Mouse (Mus musculus): ENCODE results near the gene Smim9. TPM values are rescaled to one million over a fixed set of nuclear protein-coding genes. Genes with fewer than 3 reads are reported as not detected.
"Not testable (repeated sequence)": the region's sequence is repeated elsewhere in the genome, so short reads cannot be mapped to it uniquely, and the experiment has no call there.

The Smim9 gene
- not detected in 2 replicates for polyA plus RNA-seq (2011; ENCODE audit: insufficient read length, low read depth, missing spikeins)

DNA sequence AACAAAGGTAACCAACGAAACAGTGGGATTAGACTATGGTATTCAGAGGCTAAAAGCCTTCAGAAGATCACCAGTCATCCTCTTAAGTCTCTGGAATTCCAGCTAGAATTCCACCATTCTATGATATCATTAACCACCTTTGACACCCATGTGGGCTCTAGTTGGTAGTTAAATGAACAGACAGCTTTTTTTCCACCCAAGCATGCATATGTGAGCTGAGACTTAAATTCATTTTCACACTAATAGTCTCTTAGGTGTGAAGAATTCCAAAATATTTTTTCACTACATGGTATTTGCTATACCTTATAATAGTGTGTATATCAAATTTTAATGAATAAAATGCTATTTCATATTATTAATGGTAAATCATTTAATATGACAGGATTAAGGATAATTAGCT lies at the start of gene Smim9:
TSS of gene Smim9 (minus strand) at position 101 of the 400 bp plus-strand sequence.
- H3K27ac ChIP-seq (ENCODE audit: insufficient read depth, low read length) = no peak within 1 kb of the TSS
- TF ChIP-seq CTCF (IDR thresholded peaks at IDR 0.05; ENCODE audit: borderline replicate concordance, insufficient read depth, low read length) (no peak), POLR2A (IDR thresholded peaks at IDR 0.05; ENCODE audit: low read depth, low read length) (no peak)
- H3K4me1 ChIP-seq (ENCODE audit: control insufficient read depth, insufficient read depth, low read length) = no peaks in the 10 kb centered on the region
- no peak within 1 kb of the TSS for H3K4me3 ChIP-seq (ENCODE audit: insufficient read depth, low read length)

DNA sequence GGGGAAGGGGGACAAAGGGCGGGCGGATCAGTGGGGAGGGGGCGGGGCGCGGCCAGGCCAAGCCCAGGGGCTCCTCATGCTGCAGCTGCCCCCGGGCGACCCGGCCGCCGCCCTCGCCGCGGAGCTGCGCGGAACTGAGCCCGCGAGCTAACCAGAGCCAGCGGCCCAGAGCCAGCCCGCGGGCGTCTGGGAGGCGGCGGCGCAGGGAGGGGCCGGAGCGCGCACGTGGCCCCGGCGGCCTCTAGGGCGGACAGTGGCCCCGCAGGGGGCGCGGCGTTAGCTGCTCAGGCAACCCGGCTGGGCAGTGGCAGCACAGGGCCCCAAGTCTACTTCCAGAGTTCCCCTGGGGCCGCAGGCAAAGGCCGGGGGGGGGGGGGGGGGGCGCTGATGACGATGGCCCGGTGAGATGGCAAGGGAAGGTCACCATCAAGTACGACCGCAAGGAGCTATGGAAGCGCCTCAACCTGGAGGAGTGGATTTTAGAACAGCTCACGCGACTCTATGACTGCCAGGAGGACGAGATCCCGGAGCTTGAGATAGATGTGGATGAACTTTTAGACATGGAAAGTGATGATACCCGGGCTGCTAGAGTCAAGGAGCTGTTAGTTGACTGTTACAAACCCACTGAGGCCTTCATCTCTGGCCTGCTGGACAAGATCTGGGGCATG lies 7.9 kb downstream of the Smim9 start:
- TF ChIP-seq POLR2A (IDR thresholded peaks at IDR 0.05; ENCODE audit: low read depth, low read length) (no peak), CTCF (IDR thresholded peaks at IDR 0.05; ENCODE audit: borderline replicate concordance, insufficient read depth, low read length) (no peak)
- no peak overlapping the region for H3K4me3 ChIP-seq (ENCODE audit: insufficient read depth, low read length)
- no peaks in the 10 kb centered on the region for H3K4me1 ChIP-seq (ENCODE audit: control insufficient read depth, insufficient read depth, low read length)
- H3K27ac ChIP-seq (ENCODE audit: insufficient read depth, low read length) = no peak overlapping the region

DNA sequence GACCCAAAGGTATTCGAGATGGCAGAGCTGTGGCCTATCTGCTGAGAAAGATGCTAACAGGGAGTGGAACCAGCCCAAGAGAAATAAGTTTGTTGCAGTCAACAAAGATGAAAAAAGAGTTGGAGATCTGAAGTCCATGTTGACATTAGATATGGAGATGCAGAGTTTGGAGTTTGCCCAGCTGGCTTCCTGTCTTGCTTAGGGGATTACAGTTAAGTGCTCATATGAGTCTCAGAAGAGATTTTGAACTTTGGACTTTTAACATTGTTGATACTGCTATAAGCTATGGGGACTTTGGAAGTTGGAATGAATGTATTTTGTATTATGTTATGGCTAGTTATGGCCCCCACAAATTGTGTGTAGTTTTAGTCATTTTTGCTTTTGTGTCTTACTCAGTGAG lies 11.3 kb downstream of the Smim9 start:
- H3K4me1 ChIP-seq (ENCODE audit: control insufficient read depth, insufficient read depth, low read length) = no peaks in the 10 kb centered on the region
- TF ChIP-seq POLR2A (IDR thresholded peaks at IDR 0.05; ENCODE audit: low read depth, low read length) = no peak
- no peak for TF ChIP-seq CTCF (IDR thresholded peaks at IDR 0.05; ENCODE audit: borderline replicate concordance, insufficient read depth, low read length)
- no peak overlapping the region for H3K27ac ChIP-seq (ENCODE audit: insufficient read depth, low read length)
- no peak overlapping the region for H3K4me3 ChIP-seq (ENCODE audit: insufficient read depth, low read length)

DNA sequence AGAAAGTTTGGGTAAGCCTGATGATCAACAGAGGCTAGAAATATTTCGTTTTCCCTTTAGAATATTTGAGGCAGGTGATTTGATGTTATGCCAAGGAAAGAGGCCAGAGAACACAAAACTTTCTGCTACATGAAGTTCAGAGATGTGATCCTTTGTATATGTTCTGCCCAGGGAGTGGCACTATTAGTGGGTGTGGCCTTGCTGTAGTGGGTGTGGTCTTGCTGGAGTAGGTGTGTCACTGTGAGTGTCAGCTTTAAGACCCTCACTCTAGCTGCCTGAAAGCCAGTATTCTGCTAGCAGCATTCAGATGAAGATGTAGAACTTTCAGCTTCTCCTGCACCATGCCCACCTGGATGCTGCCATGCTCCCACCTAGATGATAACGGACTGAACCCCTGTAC lies 13.3 kb downstream of the Smim9 start:
- Histone ChIP-seq H3K4me1 (ENCODE audit: control insufficient read depth, insufficient read depth, low read length) (no peaks in the 10 kb centered on the region), H3K27ac (ENCODE audit: insufficient read depth, low read length) (no peak overlapping the region), H3K4me3 (ENCODE audit: insufficient read depth, low read length) (no peak overlapping the region)
- no peak for TF ChIP-seq CTCF (IDR thresholded peaks at IDR 0.05; ENCODE audit: borderline replicate concordance, insufficient read depth, low read length)
- no peak for TF ChIP-seq POLR2A (IDR thresholded peaks at IDR 0.05; ENCODE audit: low read depth, low read length)

DNA sequence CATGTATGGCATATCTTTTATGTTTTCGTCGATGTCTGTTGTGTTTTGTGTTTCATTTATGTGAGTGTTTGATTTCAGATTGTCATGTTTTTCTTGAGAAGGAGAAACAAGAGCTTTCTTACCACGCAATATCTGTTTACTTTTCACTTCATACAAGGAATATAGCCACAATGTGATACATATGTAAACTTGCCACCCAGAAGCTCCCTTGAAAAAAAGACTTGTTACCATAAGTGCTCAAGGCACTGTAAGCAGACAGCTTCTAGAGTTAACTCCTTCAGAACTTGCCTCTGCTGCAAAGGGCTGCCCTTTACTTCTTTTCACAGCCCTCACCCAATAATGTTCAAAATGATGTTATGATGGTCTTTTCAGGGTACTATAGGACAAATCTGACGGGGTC lies 15.2 kb downstream of the Smim9 start:
- H3K4me3 ChIP-seq (ENCODE audit: insufficient read depth, low read length) = no peak overlapping the region
- TF ChIP-seq POLR2A (IDR thresholded peaks at IDR 0.05; ENCODE audit: low read depth, low read length) = no peak
- no peak for TF ChIP-seq CTCF (IDR thresholded peaks at IDR 0.05; ENCODE audit: borderline replicate concordance, insufficient read depth, low read length)
- H3K4me1 ChIP-seq (ENCODE audit: control insufficient read depth, insufficient read depth, low read length) = no peaks in the 10 kb centered on the region
- H3K27ac ChIP-seq (ENCODE audit: insufficient read depth, low read length) = no peak overlapping the region

GRCm38 (mm10) chrX:75143124-75143555 lies 20.4 kb downstream of the Smim9 start:
- not testable (repeated sequence) for H3K27ac ChIP-seq (ENCODE audit: insufficient read depth, low read length); H3K4me1 ChIP-seq (ENCODE audit: control insufficient read depth, insufficient read depth, low read length); H3K4me3 ChIP-seq (ENCODE audit: insufficient read depth, low read length)

GRCm38 (mm10) chrX:75138182-75138581 lies 25.4 kb downstream of the Smim9 start:
- TF ChIP-seq POLR2A (IDR thresholded peaks at IDR 0.05; ENCODE audit: low read depth, low read length) (no peak), CTCF (IDR thresholded peaks at IDR 0.05; ENCODE audit: borderline replicate concordance, insufficient read depth, low read length) (no peak)
- Histone ChIP-seq H3K27ac (ENCODE audit: insufficient read depth, low read length) (peak overlapping the region; percentile 90), H3K4me1 (ENCODE audit: control insufficient read depth, insufficient read depth, low read length) (no peaks in the 10 kb centered on the region; the same call in 1 of the 2 replicates), H3K4me3 (ENCODE audit: insufficient read depth, low read length) (no peak overlapping the region)

DNA sequence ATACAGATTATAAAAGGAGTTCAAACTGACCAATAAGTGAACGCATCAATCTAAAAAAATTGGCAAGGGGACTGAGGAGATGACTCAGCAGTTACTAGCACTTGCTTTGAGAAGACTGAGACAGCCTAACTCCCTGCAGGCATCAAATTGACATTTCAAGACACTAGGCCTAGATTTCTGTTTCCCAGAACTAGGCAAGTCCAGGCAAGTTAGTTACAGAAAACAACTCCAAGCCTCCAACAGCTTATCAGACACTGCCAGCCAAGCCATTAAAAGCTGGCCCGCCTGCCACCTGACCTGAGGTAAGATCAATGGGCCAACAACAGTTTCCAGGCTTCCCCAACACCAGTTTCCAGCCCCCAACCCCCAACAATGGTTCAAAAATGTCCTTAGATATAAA lies 25.8 kb downstream of the Smim9 start:
- Histone ChIP-seq H3K27ac (ENCODE audit: insufficient read depth, low read length) (peak overlapping the region; percentile 90), H3K4me1 (ENCODE audit: control insufficient read depth, insufficient read depth, low read length) (no peaks in the 10 kb centered on the region; the same call in 1 of the 2 replicates)
- TF ChIP-seq CTCF (IDR thresholded peaks at IDR 0.05; ENCODE audit: borderline replicate concordance, insufficient read depth, low read length) (no peak), POLR2A (IDR thresholded peaks at IDR 0.05; ENCODE audit: low read depth, low read length) (no peak)

GRCm38 (mm10) chrX:75136938-75137337 lies 26.6 kb downstream of the Smim9 start:
- TF ChIP-seq CTCF (IDR thresholded peaks at IDR 0.05; ENCODE audit: borderline replicate concordance, insufficient read depth, low read length) (no peak), POLR2A (IDR thresholded peaks at IDR 0.05; ENCODE audit: low read depth, low read length) (no peak)
- Histone ChIP-seq H3K4me1 (ENCODE audit: control insufficient read depth, insufficient read depth, low read length) (no peaks in the 10 kb centered on the region; the same call in 1 of the 2 replicates), H3K4me3 (ENCODE audit: insufficient read depth, low read length) (no peak overlapping the region), H3K27ac (ENCODE audit: insufficient read depth, low read length) (peak overlapping the region; percentile 73)

More for the DNA sequence above, 25.8 kb downstream of the Smim9 start:
- no peak overlapping the region for H3K4me3 ChIP-seq (ENCODE audit: insufficient read depth, low read length)

DNA sequence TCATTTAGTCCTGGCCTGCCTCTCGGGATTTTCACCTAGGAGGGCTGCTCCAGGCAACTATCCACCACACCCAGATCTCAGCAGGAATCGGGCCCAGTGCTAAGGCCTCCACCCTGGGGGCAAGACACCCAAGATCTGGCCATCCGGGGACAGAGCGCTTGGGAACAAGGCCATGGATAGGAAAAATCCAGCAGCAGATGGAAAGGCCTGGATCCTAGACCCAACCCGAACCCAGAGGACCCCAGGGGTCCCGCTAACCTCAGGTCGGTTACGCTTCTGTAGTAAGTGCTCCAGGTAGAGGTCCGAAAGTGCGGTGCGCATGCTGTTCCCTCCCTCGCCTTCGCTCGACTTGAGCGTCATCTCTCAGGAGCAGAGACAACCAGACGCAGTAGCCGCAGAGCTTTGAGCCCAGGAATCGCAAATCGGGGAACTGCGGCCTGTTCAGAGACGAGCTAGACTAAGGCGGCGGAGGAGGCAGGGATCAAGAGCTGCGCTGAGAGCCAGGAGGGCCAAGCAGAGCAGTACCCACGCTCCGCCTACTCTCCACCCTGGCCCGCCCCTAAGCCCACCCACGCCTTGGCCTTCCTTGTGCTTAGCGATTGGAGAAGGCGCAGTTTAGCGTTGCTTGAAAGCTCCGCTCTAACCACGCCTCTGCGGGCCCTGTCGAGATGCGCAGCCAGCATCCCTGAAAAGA lies 33.0 kb downstream of the Smim9 start, which contains the start of gene Mpp1:
TSS of gene Mpp1 (minus strand) at position 550 of the 694 bp plus-strand sequence.
- Histone ChIP-seq H3K4me3 (ENCODE audit: insufficient read depth, low read length) (peak within 1 kb of the TSS; percentile 90), H3K4me1 (ENCODE audit: control insufficient read depth, insufficient read depth, low read length) (no peaks in the 10 kb centered on the region; the same call in 1 of the 2 replicates), H3K27ac (ENCODE audit: insufficient read depth, low read length) (peak within 1 kb of the TSS; percentile 71)
- no peak for TF ChIP-seq CTCF (IDR thresholded peaks at IDR 0.05; ENCODE audit: borderline replicate concordance, insufficient read depth, low read length)
- peak; percentile 93 for TF ChIP-seq POLR2A (IDR thresholded peaks at IDR 0.05; ENCODE audit: low read depth, low read length)

Measured in embryonic fibroblast, embryonic 13.5 days (primary cell).